Mouse (Mus musculus) urinary bladder, postnatal 4 days (tissue): Measurements from ENCODE around the gene Kif26a.

ENCODE experiments used
- DNase-seq, 2 experiments: peaks; one replicate each; pipeline ENCODE4 v3.0.0; 2021 to 2022; ENCODE audit warnings: low spot score in 2 of 2

Gene Kif26a

GRCm38 (mm10) chr12:112130161-112130860 lies 15.7 kb upstream of the Kif26a start:
- peak; percentile 74 to 75 for DNase-seq

GRCm38 (mm10) chr12:112130957-112131356 lies 15.1 kb upstream of the Kif26a start:
- no peak for DNase-seq

GRCm38 (mm10) chr12:112140231-112140630 lies 5.8 kb upstream of the Kif26a start:
- no peak for DNase-seq

GRCm38 (mm10) chr12:112140745-112141144 lies 5.3 kb upstream of the Kif26a start:
- no peak for DNase-seq

- no peak for DNase-seq
Measured at GRCm38 (mm10) chr12:112141300-112141699, 4.7 kb upstream of the Kif26a start.

- no peak for DNase-seq
Measured at GRCm38 (mm10) chr12:112143116-112143832, 2.7 kb upstream of the Kif26a start.

GRCm38 (mm10) chr12:112143833-112144201 lies 2.2 kb upstream of the Kif26a start:
- no peak for DNase-seq

- no peak for DNase-seq
Measured at GRCm38 (mm10) chr12:112144377-112145115, 1.5 kb upstream of the Kif26a start.

- peak; percentile 78 to 87 for DNase-seq
Measured at GRCm38 (mm10) chr12:112145211-112145874, 665 bp upstream of the Kif26a start.

- DNase-seq = no peak
Measured at GRCm38 (mm10) chr12:112147365-112147764, 1.4 kb downstream of the Kif26a start.

- DNase-seq = no peak
Measured at GRCm38 (mm10) chr12:112150011-112150410, 4.0 kb downstream of the Kif26a start.

- no peak for DNase-seq
Measured at GRCm38 (mm10) chr12:112151244-112151979, 5.4 kb downstream of the Kif26a start.

- no peak for DNase-seq
Measured at GRCm38 (mm10) chr12:112151980-112152362, 6.0 kb downstream of the Kif26a start.

- DNase-seq = no peak
Measured at GRCm38 (mm10) chr12:112153597-112153996, 7.6 kb downstream of the Kif26a start.

- no peak for DNase-seq
Measured at GRCm38 (mm10) chr12:112154476-112154875, 8.5 kb downstream of the Kif26a start.

- DNase-seq = no peak
Measured at GRCm38 (mm10) chr12:112155218-112156051, 9.4 kb downstream of the Kif26a start.

GRCm38 (mm10) chr12:112156804-112157203 lies 10.8 kb downstream of the Kif26a start:
- DNase-seq = no peak

GRCm38 (mm10) chr12:112158246-112158645 lies 12.2 kb downstream of the Kif26a start:
- DNase-seq = no peak

GRCm38 (mm10) chr12:112158784-112159183 lies 12.8 kb downstream of the Kif26a start:
- no peak for DNase-seq
